Mouse (Mus musculus) liver, adult 2 months (tissue): ENCODE measurements around the gene Ehf.

Source experiments
- CTCF ChIP-seq: fragments of 200-500 bp; IDR thresholded peaks from 2 replicates; pipeline ENCODE4 v1.5.1; 2011; ENCODE audit warnings: low read depth, low read length, control low read depth
- POLR2A ChIP-seq: fragments of 200-500 bp; IDR thresholded peaks from 2 replicates; pipeline ENCODE4 v1.6.1; 2011; ENCODE audit warnings: low read length, control low read depth; ENCODE audit not compliant: insufficient read depth; ENCODE audit errors: extremely low read depth

GRCm38 (mm10) chr2:103325301-103326048 is 22.4 kb upstream of the Ehf start:
- TF ChIP-seq CTCF (no peak), POLR2A (no peak)
